Mouse (Mus musculus): Measurements from ENCODE around the gene Cep68.

The Cep68 gene

DNA sequence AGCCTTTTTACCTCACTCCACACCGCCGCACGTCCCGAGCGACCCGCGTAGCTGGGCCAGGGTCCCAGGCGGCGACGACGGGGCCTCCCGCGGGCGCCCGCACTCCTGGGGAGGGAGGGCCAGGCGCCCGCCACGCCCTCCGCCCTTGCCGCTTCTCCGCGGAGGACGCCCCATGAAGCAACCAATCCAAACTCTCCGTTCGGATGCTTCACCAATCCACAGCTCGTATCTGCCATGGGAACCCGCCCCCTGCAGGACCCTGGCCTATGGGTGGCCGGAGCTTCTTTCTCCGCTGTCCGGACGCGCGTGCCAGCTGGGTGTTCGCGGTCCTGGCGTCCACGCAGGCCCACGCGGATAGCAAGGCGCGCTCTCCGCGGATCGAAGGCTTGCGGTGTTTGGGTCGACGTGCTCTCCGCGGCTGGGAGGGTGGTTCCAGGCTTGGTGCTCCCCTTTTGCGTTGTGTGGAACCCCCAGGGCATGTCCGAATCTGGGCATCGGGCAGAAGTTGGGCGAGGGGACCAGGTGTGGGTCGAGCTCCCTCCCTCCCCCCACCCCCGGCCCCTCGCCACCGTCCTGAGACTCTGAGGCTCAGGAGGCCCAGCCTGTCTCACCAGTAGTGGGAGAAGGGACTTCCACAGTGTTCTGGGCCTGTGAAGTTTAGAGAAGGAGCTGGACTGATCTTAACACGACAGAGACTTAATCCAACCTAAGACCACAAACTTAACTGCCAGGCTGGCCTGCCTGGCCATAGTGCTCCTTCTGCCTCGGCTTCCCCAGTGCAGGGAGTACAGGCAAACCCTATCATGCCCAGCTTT, at the start of gene Cep68:
Gene Cep68, minus strand, starts transcription at position 134 of the 815 bp plus-strand sequence.
- peak; percentile 94 for DNase-seq

GRCm38 (mm10) chr11:20284463-20284862, 35.2 kb upstream of the Cep68 start:
- DNase-seq, result no peak

- no peak for DNase-seq
Measured at GRCm38 (mm10) chr11:20282601-20283219, 33.5 kb upstream of the Cep68 start.

DNA sequence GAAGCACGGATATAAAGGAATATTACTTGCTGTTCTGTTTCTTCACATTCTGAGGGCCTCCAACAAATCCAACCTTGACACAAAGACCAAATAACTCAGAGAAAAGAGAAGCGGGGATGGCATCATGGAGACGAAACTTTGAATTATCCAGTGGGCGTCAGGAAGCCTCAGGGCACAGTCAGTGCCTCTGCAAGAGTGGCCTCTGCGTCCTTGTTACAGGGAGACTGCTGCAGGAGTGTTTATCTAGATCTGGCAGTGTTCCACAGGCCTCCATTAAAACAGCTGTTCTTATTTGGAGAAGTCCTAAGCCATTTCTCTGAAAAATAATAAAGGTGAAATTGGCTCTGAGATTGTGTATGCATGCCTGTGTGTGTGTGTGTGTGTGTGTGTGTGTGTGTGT, 31.8 kb upstream of the Cep68 start:
- DNase-seq, result no peak

- no peak for DNase-seq
Measured at GRCm38 (mm10) chr11:20278702-20279101, 29.5 kb upstream of the Cep68 start.

GRCm38 (mm10) chr11:20277106-20277505, 27.9 kb upstream of the Cep68 start:
- DNase-seq, result no peak

DNA sequence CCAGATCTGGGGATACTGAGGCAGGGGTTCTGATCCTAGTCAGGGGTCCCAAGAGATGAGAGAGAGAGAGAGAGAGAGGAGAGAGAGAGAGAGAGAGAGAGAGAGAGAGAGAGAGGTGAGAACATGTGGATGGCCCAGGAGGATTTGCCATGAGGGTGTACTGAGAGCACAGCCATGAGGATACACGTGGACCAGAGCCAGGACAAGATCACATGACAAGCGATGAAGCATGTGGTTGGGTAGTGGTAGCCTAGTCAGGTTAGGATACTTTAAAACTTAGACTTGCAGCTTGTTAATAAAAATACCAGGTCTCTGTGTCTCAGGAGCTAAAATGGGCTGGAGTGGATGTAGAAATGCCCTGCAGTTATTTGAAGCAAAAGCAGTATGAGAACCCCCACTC, 26.7 kb upstream of the Cep68 start:
- no peak for DNase-seq

GRCm38 (mm10) chr11:20269885-20270284, 20.7 kb upstream of the Cep68 start:
- DNase-seq, result no peak

DNA sequence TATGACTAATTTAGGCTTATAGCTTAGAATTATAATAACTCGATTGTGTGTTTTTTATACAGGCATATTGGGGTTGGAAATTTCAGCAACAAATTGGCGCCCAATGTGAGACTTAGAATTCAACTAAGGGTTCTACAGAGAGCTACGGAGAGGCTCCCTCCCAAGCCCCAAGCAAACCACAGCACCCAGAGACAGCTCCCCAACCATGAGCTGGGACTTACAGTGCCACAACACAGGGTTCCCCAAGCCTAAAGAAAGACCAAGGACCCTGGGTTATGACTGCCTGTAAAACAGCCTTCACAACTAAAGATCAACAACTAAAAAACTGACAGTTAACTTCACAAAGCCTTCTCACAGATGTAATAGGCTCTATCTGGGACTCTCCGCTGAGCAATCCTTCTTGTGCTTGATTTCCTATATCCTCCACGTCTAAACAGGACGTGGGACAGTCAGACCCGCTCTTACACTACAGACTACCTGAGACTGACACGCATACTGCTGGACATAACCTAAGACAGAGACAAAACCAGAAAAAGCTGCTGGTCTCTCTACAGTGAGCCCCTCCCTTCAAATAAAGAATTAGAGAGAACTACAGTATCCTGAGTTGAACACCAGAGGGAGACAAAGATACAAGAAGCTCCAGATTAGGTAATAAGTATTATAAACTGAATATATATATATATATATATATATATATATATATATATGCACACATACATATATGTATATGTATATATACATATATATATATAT, 13.6 kb upstream of the Cep68 start:
- peak; percentile 11 for DNase-seq

- DNase-seq, result no peak
Measured at GRCm38 (mm10) chr11:20254791-20255190, 5.6 kb upstream of the Cep68 start.

DNA sequence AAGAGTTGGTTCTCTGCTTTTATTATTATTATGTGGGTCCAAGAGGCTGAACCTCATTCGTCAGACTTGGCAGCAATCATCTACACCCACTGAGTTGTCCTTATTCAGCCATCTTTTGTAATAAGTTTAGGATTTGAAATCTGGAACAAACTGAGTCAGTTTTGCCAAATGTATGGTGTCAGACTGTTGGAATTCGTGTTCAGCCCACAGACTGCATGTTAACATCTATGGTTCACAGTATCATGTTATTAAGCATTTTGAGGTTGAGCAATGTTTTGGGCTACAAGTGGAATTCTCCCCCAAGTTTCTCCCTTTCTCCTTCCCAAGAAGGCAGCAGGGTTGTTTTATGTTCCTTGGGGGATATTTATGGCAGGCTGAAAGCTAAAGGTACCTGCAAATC, 3.9 kb upstream of the Cep68 start:
- no peak for DNase-seq

- DNase-seq, result peak; percentile 8
Measured at GRCm38 (mm10) chr11:20250476-20251178, 1.4 kb upstream of the Cep68 start.

DNA sequence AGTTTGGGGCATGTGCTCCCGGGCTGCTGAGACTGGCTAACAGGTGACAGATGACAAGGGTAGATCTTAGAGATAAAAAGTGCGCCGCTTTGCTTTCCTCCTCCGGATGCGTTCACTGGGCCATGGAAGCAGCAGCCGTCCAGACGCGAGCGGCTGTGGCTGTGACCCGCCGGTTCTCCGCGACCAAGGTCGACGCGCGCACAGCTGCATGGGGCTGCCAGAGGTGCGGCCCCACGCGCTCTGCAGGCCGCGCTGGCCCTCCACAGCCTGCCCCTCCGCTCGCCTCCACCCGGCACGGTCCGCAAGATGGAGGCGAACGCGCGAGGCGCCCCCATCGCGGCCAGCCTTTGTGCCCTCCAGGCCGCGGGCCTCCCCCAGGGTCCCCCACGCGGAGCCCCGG, 389 bp downstream of the Cep68 start:
- DNase-seq, result peak; percentile 60

GRCm38 (mm10) chr11:20248277-20248676, 952 bp downstream of the Cep68 start:
- peak; percentile 63 for DNase-seq

DNA sequence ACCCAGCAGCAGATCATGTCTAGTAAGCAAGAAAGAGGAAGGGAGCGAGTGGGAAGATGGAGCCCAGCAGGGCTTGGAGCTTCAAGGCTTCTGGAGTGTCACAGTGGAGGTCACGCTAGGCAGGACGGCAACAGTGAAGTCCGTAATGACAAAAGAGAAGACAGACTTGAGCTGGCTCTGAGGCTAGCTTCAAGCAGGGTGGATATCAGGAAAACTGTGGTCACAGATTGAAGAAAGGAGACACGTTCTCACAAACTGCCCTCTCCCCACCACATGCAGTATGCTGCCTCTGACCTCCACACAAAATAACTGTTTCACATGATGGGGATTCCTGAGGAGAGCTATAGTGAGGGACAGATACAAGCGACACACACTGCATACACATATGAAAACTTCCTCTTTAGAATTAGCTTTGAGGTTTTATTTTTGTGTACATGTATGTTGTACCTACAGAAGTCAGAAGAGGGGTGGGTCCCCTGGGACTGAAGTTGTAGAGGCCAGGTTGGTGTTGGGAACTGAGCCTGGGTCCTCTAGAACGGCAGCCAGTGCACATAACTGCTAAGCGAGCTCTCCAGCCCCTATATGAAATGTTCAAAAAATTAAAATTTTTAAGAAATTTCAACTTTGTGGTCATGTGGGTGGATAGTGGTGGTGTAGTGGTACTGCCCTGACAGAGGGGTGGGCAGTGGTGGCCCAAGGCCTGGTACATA, 1.9 kb downstream of the Cep68 start:
- no peak for DNase-seq

DNA sequence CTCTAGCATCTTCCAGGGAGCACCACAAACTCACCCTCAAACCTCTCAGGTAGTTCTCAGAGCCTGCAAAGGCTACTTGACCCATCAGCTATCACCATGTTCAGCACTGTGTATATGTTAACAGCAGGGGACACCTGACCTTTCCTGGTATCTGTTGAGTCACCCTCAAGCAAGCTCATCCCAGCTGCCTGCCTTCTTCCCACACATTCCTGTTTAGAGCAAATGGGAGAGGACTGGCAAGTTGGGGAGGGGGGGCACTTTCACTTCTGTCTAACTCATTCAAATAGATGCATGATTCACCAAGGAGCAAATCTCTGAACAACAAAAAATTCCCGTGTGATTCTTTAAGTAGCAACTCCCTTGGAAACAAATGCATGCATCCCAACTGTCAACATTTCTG, 2.6 kb downstream of the Cep68 start:
- no peak for DNase-seq

GRCm38 (mm10) chr11:20245316-20245715, 3.9 kb downstream of the Cep68 start:
- no peak for DNase-seq

GRCm38 (mm10) chr11:20244336-20245290, 4.6 kb downstream of the Cep68 start:
- no peak for DNase-seq

GRCm38 (mm10) chr11:20243214-20243913, 5.9 kb downstream of the Cep68 start:
- peak; percentile 20 for DNase-seq

GRCm38 (mm10) chr11:20242366-20243056, 6.7 kb downstream of the Cep68 start:
- no peak for DNase-seq
